Mouse (Mus musculus): ENCODE measurements around the gene Hsd3b6. TPM values are rescaled to one million over a fixed set of nuclear protein-coding genes. Genes with fewer than 3 reads are reported as not detected.

The Hsd3b6 gene
- polyA plus RNA-seq, 1 experiment from 2014 or later: 85.2 TPM

DNA sequence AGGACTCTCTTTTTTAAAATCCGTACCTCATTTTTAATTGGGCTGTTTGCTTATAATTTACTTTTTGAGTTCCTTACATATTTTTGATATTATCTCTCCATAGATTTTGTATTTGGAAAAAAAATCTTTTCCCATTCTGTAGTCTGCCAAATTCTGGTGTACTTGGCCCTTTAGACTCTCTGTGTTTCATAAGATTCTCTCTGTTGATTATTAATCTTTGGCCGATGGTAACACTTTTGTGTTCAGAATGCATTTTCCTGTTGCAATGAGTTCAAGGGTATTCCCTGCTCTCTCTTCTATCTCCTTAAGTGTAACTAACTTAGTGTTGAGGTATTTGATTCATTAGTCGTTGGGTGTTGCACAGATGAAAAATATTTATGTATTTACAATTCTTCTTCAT is 57.4 kb downstream of the Hsd3b6 start:
- Histone ChIP-seq H3K27ac (ENCODE audit: low read depth, low read length) (no peak overlapping the region), H3K4me2 (no peak overlapping the region), H3K36me3 (ENCODE audit: control insufficient read depth, insufficient read depth, low read length) (no peaks in the 10 kb centered on the region), H3K27me3 (ENCODE audit: control insufficient read depth, insufficient read depth, low read length) (no peaks in the 10 kb centered on the region), H3K9me3 (replicated peaks; ENCODE audit: control insufficient read depth, low read length) (no peaks in the 10 kb centered on the region), H3K4me1 (ENCODE audit: control insufficient read depth, insufficient read depth, low read length) (no peaks in the 10 kb centered on the region), H3K9ac (ENCODE audit: low read depth, low read length) (no peak overlapping the region), H3K4me3 (ENCODE audit: low read depth, low read length) (no peak overlapping the region)
- no peak for ATAC-seq (replicated peaks; ENCODE audit: insufficient number of reproducible peaks, low FRiP score, low TSS enrichment)
- 77% methylated on average over 3 of the region's 3 CpGs for WGBS (ENCODE audit: insufficient replicate concordance)

Other genes starting within 250 kb of the Hsd3b6 start
- gene Gm10681, start 225.6 kb downstream of the Hsd3b6 start, polyA plus RNA-seq (2014; fragmentation: Nextera tagmentation; extraction: Ambion mirVana): not detected in 2 replicates
- not detected in 2 replicates for gene Hsd3b5, start 184.2 kb downstream of the Hsd3b6 start, polyA plus RNA-seq (2014; fragmentation: Nextera tagmentation; extraction: Ambion mirVana)
- gene Hsd3b2, start 89.9 kb downstream of the Hsd3b6 start, polyA plus RNA-seq (2014; fragmentation: Nextera tagmentation; extraction: Ambion mirVana): not detected in 2 replicates
- gene Hsd3b3, start 51.3 kb downstream of the Hsd3b6 start, polyA plus RNA-seq (2014; fragmentation: Nextera tagmentation; extraction: Ambion mirVana): 0.14 TPM in 1 of 2 replicates, not detected in the other
- gene Hsd3b1, start 45.4 kb upstream of the Hsd3b6 start, polyA plus RNA-seq (2014; fragmentation: Nextera tagmentation; extraction: Ambion mirVana): 1.2 and 2.5 TPM in 2 replicates
- gene Hao2, start 78.8 kb upstream of the Hsd3b6 start, polyA plus RNA-seq (2014; fragmentation: Nextera tagmentation; extraction: Ambion mirVana): 0.07 and 0.24 TPM in 2 replicates

All from heart, embryonic 11.5 days (tissue).